Mouse (Mus musculus) bone marrow macrophage, adult 2 months (primary cell): Measurements from ENCODE around the gene H2-Q2.
"Not testable (repeated sequence)": the region's sequence is repeated elsewhere in the genome, so short reads cannot be mapped to it uniquely, and the experiment has no call there.

ENCODE experiments used
- CTCF ChIP-seq: IDR thresholded peaks from 2 replicates; pipeline ENCODE4 v1.5.1; 2012; ENCODE audit warnings: low read depth, mild to moderate bottlenecking, low read length, moderate library complexity
- POLR2A ChIP-seq: IDR thresholded peaks from 2 replicates; pipeline ENCODE4 v1.6.1; 2012; ENCODE audit warnings: mild to moderate bottlenecking, low read depth, low read length, borderline replicate concordance

DNA sequence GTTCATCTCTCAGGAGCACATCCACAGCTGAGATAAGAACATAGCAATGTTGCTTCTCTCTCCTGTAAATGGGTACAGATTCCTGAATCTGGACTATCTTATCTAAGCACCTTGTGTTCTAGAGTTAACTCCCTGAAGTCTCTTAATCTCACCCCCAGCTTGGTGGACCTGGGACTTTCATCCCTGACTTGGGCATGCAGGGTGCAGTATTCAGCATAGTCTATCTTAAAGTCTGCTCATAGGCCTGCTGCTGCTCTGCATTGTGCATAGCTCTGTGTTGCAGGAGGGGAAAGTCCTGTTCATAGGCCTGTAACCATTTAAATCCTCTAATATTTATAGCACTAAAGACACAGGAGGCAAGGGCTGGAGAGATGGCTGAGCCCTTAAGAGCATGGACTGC is 16.0 kb upstream of the H2-Q2 start:
- TF ChIP-seq POLR2A, CTCF: not testable (repeated sequence)
